Mouse (Mus musculus) intestine, embryonic 16.5 days (tissue): Measurements from ENCODE around the gene Tesk1. TPM values are rescaled to one million over a fixed set of nuclear protein-coding genes. Genes with fewer than 3 reads are reported as not detected.

Source experiments
- ATAC-seq: fragments of 200-750 bp; cut with Nextera tagmentation; 2 replicates; pipeline ENCODE4 v1.8.0; 2017; ENCODE audit warnings: moderate TSS enrichment, moderate library complexity
- H3K27ac ChIP-seq: fragments of 300-500 bp; sonication (generic); 2 replicates; pipeline ENCODE4 v1.5.1; 2014; ENCODE audit warnings: mild to moderate bottlenecking, low read length
- H3K27me3 ChIP-seq: fragments of 300-500 bp; sonication (generic); replicated peaks from 2 replicates; pipeline ENCODE4 v1.6.1; 2014; ENCODE audit warnings: low read length, control low read depth, mixed read lengths; ENCODE audit not compliant: control insufficient read depth, insufficient read depth
- H3K36me3 ChIP-seq: fragments of 300-500 bp; sonication (generic); 2 replicates; pipeline ENCODE4 v1.6.1; 2014; ENCODE audit warnings: low read length, control low read depth; ENCODE audit not compliant: control insufficient read depth, insufficient read depth
- H3K4me1 ChIP-seq: fragments of 300-500 bp; sonication (generic); 2 replicates; pipeline ENCODE4 v1.6.1; 2014; ENCODE audit warnings: low read length, control low read depth, mixed read lengths; ENCODE audit not compliant: control insufficient read depth, insufficient read depth
- H3K4me2 ChIP-seq: fragments of 300-500 bp; sonication (generic); 2 replicates; pipeline ENCODE4 v1.6.1; 2014; ENCODE audit warnings: low read depth, low read length, control low read depth
- H3K4me3 ChIP-seq: fragments of 300-500 bp; sonication (generic); 2 replicates; pipeline ENCODE4 v1.5.1; 2014; ENCODE audit warnings: mild to moderate bottlenecking, low read length
- H3K9ac ChIP-seq: fragments of 300-500 bp; sonication (generic); 2 replicates; pipeline ENCODE4 v1.6.1; 2014; ENCODE audit warnings: low read depth, low read length
- H3K9me3 ChIP-seq: fragments of 300-500 bp; sonication (generic); 2 replicates; pipeline ENCODE4 v1.6.1; 2016; ENCODE audit warnings: low read length, control low read depth; ENCODE audit not compliant: control insufficient read depth
- WGBS: fragments of 180-500 bp; shearing (Covaris S2); extraction: QIAGEN DNeasy Blood & Tissue Kit; methylation state at CpG from one replicate; pipeline ENCODE4 v1.1.7; 2014; 5-methylcytosine and 5-hydroxymethylcytosine counted together
- polyA plus RNA-seq: library from polyadenylated mRNA; unstranded; fragments of >200 nt; fragmentation: Nextera tagmentation; extraction: Ambion mirVana; gene quantifications from 2 replicates; pipeline ENCODE4 v1.2.1, GENCODE M21; 2015

Gene Tesk1
- polyA plus RNA-seq, 1 experiment from 2014 or later, result 1.7 TPM

GRCm38 (mm10) chr4:43457124-43457523, 15.4 kb downstream of the Tesk1 start:
- no peak overlapping the region for H3K9ac ChIP-seq
- no peak overlapping the region for H3K4me2 ChIP-seq
- H3K4me1 ChIP-seq, result peaks cover 11% of the 10 kb centered on the region
- H3K4me3 ChIP-seq, result no peak overlapping the region
- 19% methylated on average over 8 of the region's 8 CpGs for WGBS
- no peak overlapping the region for H3K27ac ChIP-seq
- peaks cover 16% of the 10 kb centered on the region for H3K27me3 ChIP-seq
- no peaks in the 10 kb centered on the region for H3K36me3 ChIP-seq
- no peaks in the 10 kb centered on the region for H3K9me3 ChIP-seq
- no peak for ATAC-seq

GRCm38 (mm10) chr4:43463102-43463501, 21.4 kb downstream of the Tesk1 start:
- Histone ChIP-seq H3K27me3 (no peaks in the 10 kb centered on the region), H3K9ac (no peak overlapping the region), H3K4me2 (no peak overlapping the region), H3K9me3 (no peaks in the 10 kb centered on the region), H3K27ac (no peak overlapping the region), H3K36me3 (no peaks in the 10 kb centered on the region), H3K4me1 (no peaks in the 10 kb centered on the region), H3K4me3 (no peak overlapping the region)
- ATAC-seq, result no peak
- 87% methylated on average over 5 of the region's 5 CpGs for WGBS

- no peak for ATAC-seq
- WGBS, result 89% methylated on average over 6 of the region's 6 CpGs
- Histone ChIP-seq H3K9me3 (no peaks in the 10 kb centered on the region), H3K4me3 (no peak overlapping the region), H3K9ac (no peak overlapping the region), H3K27ac (no peak overlapping the region), H3K4me1 (no peaks in the 10 kb centered on the region), H3K4me2 (no peak overlapping the region), H3K27me3 (no peaks in the 10 kb centered on the region), H3K36me3 (no peaks in the 10 kb centered on the region)
Measured at GRCm38 (mm10) chr4:43465935-43466334, 24.2 kb downstream of the Tesk1 start.

- no peak overlapping the region for H3K4me2 ChIP-seq
- H3K27ac ChIP-seq, result no peak overlapping the region
- ATAC-seq, result no peak
- H3K4me3 ChIP-seq, result no peak overlapping the region
- 94% methylated on average over 7 of the region's 7 CpGs for WGBS
- no peak overlapping the region for H3K9ac ChIP-seq
- H3K36me3 ChIP-seq, result no peaks in the 10 kb centered on the region
- H3K4me1 ChIP-seq, result no peaks in the 10 kb centered on the region
- H3K27me3 ChIP-seq, result no peaks in the 10 kb centered on the region
- no peaks in the 10 kb centered on the region for H3K9me3 ChIP-seq
Measured at GRCm38 (mm10) chr4:43466872-43467271, 25.1 kb downstream of the Tesk1 start.

- Histone ChIP-seq H3K27me3 (no peaks in the 10 kb centered on the region), H3K4me2 (no peak overlapping the region), H3K4me1 (no peaks in the 10 kb centered on the region), H3K4me3 (no peak overlapping the region), H3K27ac (no peak overlapping the region), H3K36me3 (no peaks in the 10 kb centered on the region), H3K9me3 (no peaks in the 10 kb centered on the region), H3K9ac (no peak overlapping the region)
- no peak for ATAC-seq
- 91% methylated on average over 10 of the region's 10 CpGs for WGBS
Measured at GRCm38 (mm10) chr4:43470301-43470700, 28.6 kb downstream of the Tesk1 start.

GRCm38 (mm10) chr4:43473636-43474035, 31.9 kb downstream of the Tesk1 start:
- H3K27ac ChIP-seq, result no peak overlapping the region
- 71% methylated on average over 1 of the region's 1 CpGs for WGBS
- H3K4me3 ChIP-seq, result no peak overlapping the region
- H3K9me3 ChIP-seq, result no peaks in the 10 kb centered on the region
- no peaks in the 10 kb centered on the region for H3K36me3 ChIP-seq
- no peak overlapping the region for H3K4me2 ChIP-seq
- no peaks in the 10 kb centered on the region for H3K27me3 ChIP-seq
- no peak overlapping the region for H3K9ac ChIP-seq
- H3K4me1 ChIP-seq, result no peaks in the 10 kb centered on the region
- no peak for ATAC-seq

GRCm38 (mm10) chr4:43476604-43477003, 34.9 kb downstream of the Tesk1 start:
- Histone ChIP-seq H3K9ac (no peak overlapping the region), H3K27ac (no peak overlapping the region), H3K4me1 (no peaks in the 10 kb centered on the region), H3K27me3 (no peaks in the 10 kb centered on the region), H3K36me3 (no peaks in the 10 kb centered on the region), H3K9me3 (no peaks in the 10 kb centered on the region), H3K4me3 (no peak overlapping the region), H3K4me2 (no peak overlapping the region)
- WGBS, result 84% methylated on average over 6 of the region's 6 CpGs
- ATAC-seq, result no peak

GRCm38 (mm10) chr4:43477857-43478533, 36.3 kb downstream of the Tesk1 start:
- Histone ChIP-seq H3K27me3 (no peaks in the 10 kb centered on the region), H3K4me3 (peak overlapping the region; percentile 35), H3K9me3 (no peaks in the 10 kb centered on the region), H3K27ac (no peak overlapping the region), H3K4me1 (0 out of 2 replicates have a peak, but pooled peaks cover 5% of the 10 kb centered on the region), H3K36me3 (no peaks in the 10 kb centered on the region), H3K4me2 (peak overlapping the region; percentile 54), H3K9ac (peak overlapping the region; percentile 50)
- 19% methylated on average over 11 of the region's 11 CpGs for WGBS
- ATAC-seq, result peak; percentile 81

GRCm38 (mm10) chr4:43478534-43478858, 36.8 kb downstream of the Tesk1 start:
- Histone ChIP-seq H3K9me3 (no peaks in the 10 kb centered on the region), H3K27ac (no peak overlapping the region), H3K36me3 (no peaks in the 10 kb centered on the region), H3K4me1 (0 out of 2 replicates have a peak, but pooled peaks cover 5% of the 10 kb centered on the region), H3K9ac (peak overlapping the region; percentile 50), H3K27me3 (no peaks in the 10 kb centered on the region), H3K4me2 (peak overlapping the region; percentile 54), H3K4me3 (peak overlapping the region; percentile 35)
- 44% methylated on average over 8 of the region's 8 CpGs for WGBS
- peak; percentile 14; the same call in 1 of the 2 replicates for ATAC-seq
